Mouse (Mus musculus) embryonic fibroblast, embryonic 13.5 days (primary cell): ENCODE results near the gene Rab29. TPM values are rescaled to one million over a fixed set of nuclear protein-coding genes. Genes with fewer than 3 reads are reported as not detected.
"Not testable (repeated sequence)": the region's sequence is repeated elsewhere in the genome, so short reads cannot be mapped to it uniquely, and the experiment has no call there.

Experiments used
- H3K27ac ChIP-seq: 2 replicates; pipeline ENCODE4 v1.5.1; 2012; ENCODE audit warnings: low read length, control low read depth, inconsistent platforms; ENCODE audit not compliant: insufficient read depth
- H3K4me1 ChIP-seq: 2 replicates; pipeline ENCODE4 v1.6.1; 2011; ENCODE audit warnings: low read length; ENCODE audit not compliant: control insufficient read depth, insufficient read depth
- H3K4me3 ChIP-seq: 2 replicates; pipeline ENCODE4 v1.5.1; 2011; ENCODE audit warnings: mild to moderate bottlenecking, control low read depth, low read length; ENCODE audit not compliant: insufficient read depth
- CTCF ChIP-seq: IDR thresholded peaks from 2 replicates; pipeline ENCODE4 v1.5.1; 2011; ENCODE audit warnings: mild to moderate bottlenecking, control low read depth, low read length, moderate library complexity, borderline replicate concordance; ENCODE audit not compliant: insufficient read depth
- POLR2A ChIP-seq: IDR thresholded peaks from 2 replicates; pipeline ENCODE4 v1.6.1; 2011; ENCODE audit warnings: low read depth, mild to moderate bottlenecking, control low read depth, low read length, moderate library complexity
- polyA plus RNA-seq: library from polyadenylated mRNA; stranded (reverse); fragments of >200 nt; gene quantifications from 2 replicates; pipeline ENCODE4 v1.2.4, GENCODE M21; 2011; ENCODE audit warnings: low read depth; ENCODE audit not compliant: missing spikeins, insufficient read length

The Rab29 gene
- polyA plus RNA-seq, 1 experiment = 23.8 TPM

- H3K4me3 ChIP-seq = no peak overlapping the region
- TF ChIP-seq POLR2A (no peak), CTCF (no peak)
- H3K27ac ChIP-seq = no peak overlapping the region
- no peaks in the 10 kb centered on the region for H3K4me1 ChIP-seq
Observed at GRCm38 (mm10) chr1:131890043-131890658, 23.1 kb downstream of the Rab29 start.

DNA sequence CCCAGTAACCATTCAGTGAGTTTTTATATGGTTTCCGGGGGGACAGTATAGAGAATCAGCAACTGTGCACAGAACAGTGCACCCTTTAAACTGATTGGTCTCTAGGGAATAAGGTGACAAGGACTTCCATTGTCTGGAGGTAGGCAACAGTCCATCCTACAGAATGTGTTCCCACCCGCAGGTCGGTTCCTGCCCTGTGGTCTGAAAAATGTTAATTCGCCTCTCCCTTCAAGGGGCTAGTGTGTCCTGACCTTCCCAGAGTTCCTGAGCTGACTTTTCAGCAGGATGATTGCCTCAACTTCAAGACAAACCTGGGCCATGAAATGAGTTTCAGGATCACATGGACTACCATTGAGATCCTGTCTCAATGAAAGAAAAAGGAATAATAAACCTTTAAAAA, 24.4 kb downstream of the Rab29 start:
- H3K4me1 ChIP-seq = no peaks in the 10 kb centered on the region
- no peak overlapping the region for H3K4me3 ChIP-seq
- no peak overlapping the region for H3K27ac ChIP-seq
- TF ChIP-seq CTCF (no peak), POLR2A (no peak)

- no peak overlapping the region for H3K27ac ChIP-seq
- no peaks in the 10 kb centered on the region for H3K4me1 ChIP-seq
- no peak overlapping the region for H3K4me3 ChIP-seq
- TF ChIP-seq POLR2A = no peak
- TF ChIP-seq CTCF = no peak
Observed at GRCm38 (mm10) chr1:131902679-131903078, 35.7 kb downstream of the Rab29 start.

DNA sequence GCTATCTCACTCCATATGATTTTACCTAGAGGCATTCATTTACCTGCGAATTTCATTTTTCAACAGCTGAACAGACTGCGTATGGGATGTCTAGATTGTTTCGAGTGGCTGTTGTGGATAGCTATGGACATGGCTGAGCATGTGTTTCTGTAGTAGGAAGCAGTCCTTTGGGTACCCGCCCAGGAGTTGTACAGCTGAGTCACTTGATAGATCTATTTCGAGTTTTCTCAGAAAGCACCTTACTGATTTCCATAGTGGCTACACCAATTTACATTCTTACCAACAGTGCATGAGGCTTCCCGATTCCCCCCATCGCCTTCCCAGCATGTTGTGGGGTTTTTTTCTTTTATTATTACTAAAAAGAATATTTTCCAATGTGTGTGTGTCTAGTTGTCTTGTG, 36.2 kb downstream of the Rab29 start:
- Histone ChIP-seq H3K4me1 (no peaks in the 10 kb centered on the region), H3K27ac (no peak overlapping the region), H3K4me3 (no peak overlapping the region)
- no peak for TF ChIP-seq POLR2A
- TF ChIP-seq CTCF = no peak

- Histone ChIP-seq H3K4me3 (no peak overlapping the region), H3K27ac (no peak overlapping the region), H3K4me1 (no peaks in the 10 kb centered on the region)
- TF ChIP-seq CTCF = no peak
- TF ChIP-seq POLR2A = no peak
Observed at GRCm38 (mm10) chr1:131905497-131905896, 38.5 kb downstream of the Rab29 start.

DNA sequence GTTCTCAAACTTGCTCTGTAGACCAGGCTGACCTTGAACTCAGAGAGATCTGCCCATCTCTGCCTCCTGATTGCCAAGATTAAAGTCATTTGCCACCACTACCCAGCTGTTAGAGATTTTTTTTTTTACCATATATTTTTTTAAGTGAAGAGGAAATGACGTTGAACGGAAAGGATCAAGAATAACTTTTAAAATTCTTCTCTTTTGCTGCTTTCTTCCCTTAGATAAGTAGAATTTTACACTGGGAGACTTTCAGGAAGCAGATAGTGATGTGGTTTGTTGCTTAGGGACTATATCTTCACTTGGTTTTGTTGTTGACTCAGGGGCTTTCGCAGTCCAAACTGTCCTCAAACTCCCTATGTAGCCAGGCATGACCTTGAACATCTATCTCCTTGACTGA, 41.4 kb downstream of the Rab29 start:
- H3K4me1 ChIP-seq = no peaks in the 10 kb centered on the region
- TF ChIP-seq CTCF (no peak), POLR2A (no peak)
- no peak overlapping the region for H3K27ac ChIP-seq
- no peak overlapping the region for H3K4me3 ChIP-seq

DNA sequence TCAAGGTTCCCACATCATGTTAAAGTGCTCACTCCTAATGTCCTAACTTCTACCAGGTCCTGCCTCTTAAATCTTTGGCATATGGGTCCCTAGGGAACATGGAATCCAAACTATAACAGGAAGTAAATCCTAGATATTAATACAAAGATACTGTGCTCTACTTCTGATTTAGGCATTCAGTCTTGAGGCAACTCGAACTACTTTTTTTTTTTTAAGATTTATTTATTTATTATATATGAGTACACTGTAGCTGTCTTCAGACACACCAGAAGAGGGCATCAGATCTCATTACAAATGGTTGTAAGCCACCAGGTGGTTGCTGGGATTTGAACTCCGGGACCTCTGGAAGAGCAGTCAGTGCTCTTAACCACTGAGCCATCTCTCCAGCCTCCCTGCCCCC, 42.2 kb downstream of the Rab29 start:
- H3K4me3 ChIP-seq, H3K4me1 ChIP-seq, H3K27ac ChIP-seq: not testable (repeated sequence)

DNA sequence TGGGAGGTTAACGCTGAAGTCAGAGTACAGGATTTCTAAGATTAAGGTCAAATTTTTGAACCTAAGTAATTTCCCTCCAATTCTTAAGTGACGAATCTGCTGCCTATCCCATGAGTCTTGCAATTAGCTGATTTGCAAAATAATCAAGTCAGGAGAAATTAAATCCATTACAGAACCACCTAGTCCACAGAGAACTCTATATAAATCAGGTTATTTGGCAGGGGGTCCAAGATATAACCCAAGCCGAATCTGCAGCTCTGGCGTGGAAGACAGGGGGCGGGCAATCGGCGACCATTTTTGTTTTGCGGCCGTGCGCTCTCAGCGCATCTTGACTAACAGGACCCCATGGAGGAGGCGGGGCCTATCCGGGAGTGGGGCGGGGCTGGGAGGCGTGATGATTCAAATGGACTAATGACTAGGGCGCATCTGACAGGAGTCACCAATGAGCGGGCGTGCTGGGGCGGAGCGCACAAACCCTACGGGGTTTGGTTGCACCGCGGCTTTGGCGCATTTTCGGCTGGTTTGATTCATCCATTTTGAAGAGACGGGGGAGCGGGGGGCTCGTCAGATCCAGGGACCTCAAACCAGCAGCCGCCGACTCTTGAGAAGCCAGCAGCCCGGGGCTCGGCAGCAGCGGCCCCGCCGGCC, 43.1 kb downstream of the Rab29 start, which contains the start of gene Nucks1:
Nucks1 (plus strand) TSS at position 534 of the 648 bp plus-strand sequence.
- no peak for TF ChIP-seq CTCF
- no peak; the same call in 1 of the 2 replicates for TF ChIP-seq POLR2A
- Histone ChIP-seq H3K27ac (peak within 1 kb of the TSS; percentile 90), H3K4me1 (no peaks in the 10 kb centered on the region), H3K4me3 (peak within 1 kb of the TSS; percentile 88)

DNA sequence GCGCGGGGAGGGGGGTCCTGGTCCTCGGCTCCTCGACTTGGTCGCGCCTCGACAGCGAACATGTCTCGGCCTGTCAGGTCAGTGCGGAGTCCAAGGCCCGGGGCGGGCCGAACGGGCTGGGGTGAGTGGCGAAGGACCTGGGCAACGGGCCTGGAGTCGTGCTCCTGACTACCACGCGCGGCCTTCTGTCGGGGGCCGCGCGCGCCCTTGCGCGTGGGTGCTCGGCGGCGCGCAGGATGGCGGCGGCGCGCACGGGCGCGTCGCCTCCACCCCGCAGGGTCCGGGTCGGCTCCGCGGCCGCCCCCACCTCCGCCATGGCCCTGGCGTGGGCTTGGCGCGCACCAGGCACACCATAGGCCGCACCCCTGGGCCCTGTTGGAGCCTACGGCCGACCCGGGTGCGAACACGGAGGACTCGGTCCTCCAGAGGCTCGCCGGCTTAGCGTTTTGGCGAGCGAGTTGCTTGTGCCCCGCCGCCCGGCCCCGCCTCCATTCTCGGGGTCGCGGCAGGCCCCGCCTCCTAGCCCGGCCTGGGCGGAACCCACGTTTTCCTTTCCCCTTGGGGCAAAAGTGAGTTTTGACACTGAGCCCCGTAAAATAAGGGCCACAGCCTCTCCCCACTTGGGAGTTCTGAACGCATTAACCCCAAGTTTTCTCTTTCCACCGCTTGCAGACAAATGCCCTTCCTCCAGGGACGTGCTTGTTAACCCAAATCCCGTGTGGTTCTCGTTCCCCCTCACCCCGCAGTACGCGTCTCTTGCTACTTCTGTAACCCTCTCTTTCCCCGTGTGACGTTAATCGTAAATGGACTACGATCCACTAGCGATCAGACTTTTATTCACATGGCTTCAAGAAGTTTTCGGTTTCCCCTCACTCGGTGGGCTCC, 43.9 kb downstream of the Rab29 start:
- Histone ChIP-seq H3K4me1 (no peaks in the 10 kb centered on the region), H3K27ac (peak overlapping the region; percentile 90), H3K4me3 (peak overlapping the region; percentile 88)
- peak; percentile 67 for TF ChIP-seq POLR2A
- no peak for TF ChIP-seq CTCF

GRCm38 (mm10) chr1:131917634-131918033, 50.6 kb downstream of the Rab29 start:
- no peak overlapping the region for H3K4me3 ChIP-seq
- H3K27ac ChIP-seq = no peak overlapping the region
- TF ChIP-seq CTCF (no peak), POLR2A (no peak)
- H3K4me1 ChIP-seq = no peaks in the 10 kb centered on the region; the same call in 1 of the 2 replicates

DNA sequence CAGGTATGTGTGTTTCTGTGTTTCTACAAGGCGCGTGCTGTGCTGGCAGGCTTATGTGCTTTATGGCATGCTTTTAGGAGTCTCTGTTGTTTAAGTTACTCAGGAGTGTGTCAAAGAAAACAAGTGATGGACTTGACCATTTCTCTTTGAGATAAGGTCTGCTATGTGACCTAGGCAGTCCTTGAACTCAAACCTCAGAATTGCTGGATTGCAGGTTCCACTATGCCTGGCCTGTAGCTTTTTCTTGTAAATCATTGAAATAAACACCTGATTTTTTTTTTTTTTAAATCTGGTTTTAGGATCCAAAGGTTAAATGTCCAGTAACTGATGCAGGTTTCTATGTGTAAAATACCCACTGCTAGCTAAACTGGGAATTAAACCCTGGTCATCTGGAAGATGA, 52.0 kb downstream of the Rab29 start:
- Histone ChIP-seq H3K4me1 (no peaks in the 10 kb centered on the region; the same call in 1 of the 2 replicates), H3K4me3 (no peak overlapping the region), H3K27ac (no peak overlapping the region)
- TF ChIP-seq POLR2A (no peak), CTCF (no peak)
